Mouse (Mus musculus) kidney, postnatal 4 days (tissue): ENCODE data around the gene Foxn4.

Experiments used
- DNase-seq, 2 experiments: peaks; one replicate each; pipeline ENCODE4 v3.0.0; 2021; ENCODE audit warnings: mixed read lengths in 2 of 2

The Foxn4 gene

GRCm38 (mm10) chr5:114273693-114274402, at the start of gene Foxn4:
TSS of gene Foxn4 (minus strand) at chr5:114273807.
- peak; percentile 25 to 40 for DNase-seq

GRCm38 (mm10) chr5:114323105-114323790, 49.6 kb upstream of the Foxn4 start:
- DNase-seq: peak in 1 of 2 experiments; percentile 12

GRCm38 (mm10) chr5:114309680-114310036, 36.1 kb upstream of the Foxn4 start:
- DNase-seq: no peak

- peak in 1 of 2 experiments; percentile 34 for DNase-seq
Observed at GRCm38 (mm10) chr5:114308765-114309679, 35.4 kb upstream of the Foxn4 start.

GRCm38 (mm10) chr5:114306496-114306895, 32.9 kb upstream of the Foxn4 start:
- DNase-seq: peak in 1 of 2 experiments; percentile 8

GRCm38 (mm10) chr5:114303166-114303565, 29.6 kb upstream of the Foxn4 start:
- DNase-seq: no peak

- no peak for DNase-seq
Observed at GRCm38 (mm10) chr5:114299883-114300610, 26.4 kb upstream of the Foxn4 start.

GRCm38 (mm10) chr5:114299156-114299855, 25.7 kb upstream of the Foxn4 start:
- no peak for DNase-seq

GRCm38 (mm10) chr5:114298212-114298894, 24.7 kb upstream of the Foxn4 start:
- peak; percentile 59 to 64 for DNase-seq

GRCm38 (mm10) chr5:114296693-114297631, 23.4 kb upstream of the Foxn4 start:
- DNase-seq: peak in 1 of 2 experiments; percentile 14

GRCm38 (mm10) chr5:114290004-114290403, 16.4 kb upstream of the Foxn4 start:
- no peak for DNase-seq

- DNase-seq: peak in 1 of 2 experiments; percentile 49
Observed at GRCm38 (mm10) chr5:114288874-114289273, 15.3 kb upstream of the Foxn4 start, which contains the start of gene Myo1h. TSS of gene Myo1h (plus strand) at chr5:114289166.

- DNase-seq: peak in 1 of 2 experiments; percentile 42
Observed at GRCm38 (mm10) chr5:114288396-114288795, 14.8 kb upstream of the Foxn4 start.

- DNase-seq: no peak
Observed at GRCm38 (mm10) chr5:114286872-114287571, 13.4 kb upstream of the Foxn4 start.

GRCm38 (mm10) chr5:114286102-114286501, 12.5 kb upstream of the Foxn4 start:
- DNase-seq: no peak

GRCm38 (mm10) chr5:114285398-114285700, 11.7 kb upstream of the Foxn4 start:
- no peak for DNase-seq

- DNase-seq: no peak
Observed at GRCm38 (mm10) chr5:114284604-114285397, 11.2 kb upstream of the Foxn4 start.

GRCm38 (mm10) chr5:114282346-114282745, 8.7 kb upstream of the Foxn4 start:
- DNase-seq: no peak
